Mouse (Mus musculus): ENCODE data around the gene Ak4. TPM values are rescaled to one million over a fixed set of nuclear protein-coding genes. Genes with fewer than 3 reads are reported as not detected.

Gene Ak4
- polyA plus RNA-seq, 2 experiments, result 3.5 to 6.5 TPM

- no peak for DNase-seq (ENCODE audit: low read depth in 3 of 3, low spot score in 3 of 3)
- ATAC-seq (ENCODE audit: insufficient read depth), result no peak
- Histone ChIP-seq H3K27me3 (ENCODE audit: control insufficient read depth, insufficient read depth, low read length) (no peaks in the 10 kb centered on the region), H3K4me3 (ENCODE audit: insufficient read depth in 1 of 2, low read depth in 2 of 2, low read length in 2 of 2) (no peak overlapping the region), H3K36me3 (replicated peaks; ENCODE audit: control insufficient read depth, insufficient read depth, low read depth) (no peaks in the 10 kb centered on the region), H3K9me3 (ENCODE audit: control insufficient read depth, low read length) (no peaks in the 10 kb centered on the region), H3K4me1 (replicated peaks; ENCODE audit: control insufficient read depth in 2 of 2, insufficient read depth in 2 of 2, low read length in 1 of 2) (no peaks in the 10 kb centered on the region), H3K27ac (no peak overlapping the region), H3K9ac (replicated peaks) (no peak overlapping the region), H3K4me2 (ENCODE audit: low read depth) (no peak overlapping the region)
- WGBS (ENCODE audit: insufficient replicate concordance), result 76% methylated on average over 3 of the region's 3 CpGs
- TF ChIP-seq CTCF (IDR thresholded peaks at IDR 0.05; ENCODE audit: low read depth) (peak; percentile 4; the same call in 1 of the 2 replicates), EP300 (IDR thresholded peaks at IDR 0.05; ENCODE audit: low read depth) (no peak)
Observed at GRCm38 (mm10) chr4:101466264-101466663, 47.2 kb downstream of the Ak4 start.

DNA sequence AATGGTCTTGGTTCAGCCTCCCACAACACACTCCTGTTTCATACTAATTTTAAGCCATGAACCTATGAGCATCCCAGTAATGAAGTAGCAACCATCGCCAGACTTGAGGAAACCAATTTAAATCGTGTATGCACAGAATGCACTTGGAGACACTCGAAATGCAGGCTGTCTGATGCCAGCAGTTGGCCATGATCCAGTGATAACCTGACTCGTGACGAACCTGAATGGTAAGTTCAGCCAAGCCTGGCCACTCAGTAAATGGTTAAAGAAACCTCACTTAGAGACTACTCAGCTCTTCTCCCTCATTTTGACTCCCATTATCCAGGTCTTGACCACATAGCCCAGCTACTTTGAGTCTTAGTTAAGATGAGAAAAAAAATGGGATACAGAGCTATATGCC is 50.2 kb downstream of the Ak4 start:
- no peaks in the 10 kb centered on the region for H3K36me3 ChIP-seq (replicated peaks; ENCODE audit: control insufficient read depth, insufficient read depth, low read depth)
- no peak overlapping the region for H3K4me3 ChIP-seq (ENCODE audit: insufficient read depth in 1 of 2, low read depth in 2 of 2, low read length in 2 of 2)
- no peak for ATAC-seq (ENCODE audit: insufficient read depth)
- no peak overlapping the region for H3K4me2 ChIP-seq (ENCODE audit: low read depth)
- 61% methylated on average over 5 of the region's 5 CpGs for WGBS (ENCODE audit: insufficient replicate concordance)
- DNase-seq (ENCODE audit: low read depth in 3 of 3, low spot score in 3 of 3), result no peak
- H3K9ac ChIP-seq (replicated peaks), result no peak overlapping the region
- H3K9me3 ChIP-seq (ENCODE audit: control insufficient read depth, low read length), result no peaks in the 10 kb centered on the region
- H3K4me1 ChIP-seq (replicated peaks; ENCODE audit: control insufficient read depth in 2 of 2, insufficient read depth in 2 of 2, low read length in 1 of 2), result no peaks in the 10 kb centered on the region
- TF ChIP-seq EP300 (IDR thresholded peaks at IDR 0.05; ENCODE audit: low read depth) (no peak), CTCF (IDR thresholded peaks at IDR 0.05; ENCODE audit: low read depth) (no peak)
- H3K27me3 ChIP-seq (ENCODE audit: control insufficient read depth, insufficient read depth, low read length), result no peaks in the 10 kb centered on the region
- H3K27ac ChIP-seq, result no peak overlapping the region

DNA sequence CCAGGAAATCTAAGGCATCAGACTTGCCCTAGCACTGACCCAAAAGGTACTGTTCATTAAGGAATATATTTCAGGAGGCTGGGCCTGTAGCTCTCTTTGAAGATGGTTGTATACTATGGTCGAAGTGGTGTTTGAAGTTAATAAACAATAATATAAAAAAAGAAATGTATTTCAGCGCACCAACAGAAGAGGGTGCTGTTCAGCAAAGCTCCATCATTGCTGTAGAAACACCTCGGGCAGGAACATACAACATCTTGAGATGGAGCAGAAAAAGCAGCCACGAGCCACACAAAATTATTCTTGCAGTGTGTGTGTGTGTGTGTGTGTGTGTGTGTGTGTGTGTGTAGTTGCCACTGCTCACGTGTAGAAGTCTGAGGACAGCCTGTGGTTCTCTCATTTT is 51.5 kb downstream of the Ak4 start:
- ATAC-seq (ENCODE audit: insufficient read depth), result no peak
- H3K36me3 ChIP-seq (replicated peaks; ENCODE audit: control insufficient read depth, insufficient read depth, low read depth), result no peaks in the 10 kb centered on the region
- H3K27ac ChIP-seq, result no peak overlapping the region
- H3K4me2 ChIP-seq (ENCODE audit: low read depth), result no peak overlapping the region
- H3K9ac ChIP-seq (replicated peaks), result no peak overlapping the region
- H3K4me1 ChIP-seq (replicated peaks; ENCODE audit: control insufficient read depth in 2 of 2, insufficient read depth in 2 of 2, low read length in 1 of 2), result no peaks in the 10 kb centered on the region
- no peak for DNase-seq (ENCODE audit: low read depth in 3 of 3, low spot score in 3 of 3)
- H3K4me3 ChIP-seq (ENCODE audit: insufficient read depth in 1 of 2, low read depth in 2 of 2, low read length in 2 of 2), result no peak overlapping the region
- no peaks in the 10 kb centered on the region for H3K27me3 ChIP-seq (ENCODE audit: control insufficient read depth, insufficient read depth, low read length)
- TF ChIP-seq EP300 (IDR thresholded peaks at IDR 0.05; ENCODE audit: low read depth), result no peak
- TF ChIP-seq CTCF (IDR thresholded peaks at IDR 0.05; ENCODE audit: low read depth), result peak; percentile 48
- H3K9me3 ChIP-seq (ENCODE audit: control insufficient read depth, low read length), result no peaks in the 10 kb centered on the region
- 39% methylated on average over 5 of the region's 5 CpGs for WGBS (ENCODE audit: insufficient replicate concordance)

DNA sequence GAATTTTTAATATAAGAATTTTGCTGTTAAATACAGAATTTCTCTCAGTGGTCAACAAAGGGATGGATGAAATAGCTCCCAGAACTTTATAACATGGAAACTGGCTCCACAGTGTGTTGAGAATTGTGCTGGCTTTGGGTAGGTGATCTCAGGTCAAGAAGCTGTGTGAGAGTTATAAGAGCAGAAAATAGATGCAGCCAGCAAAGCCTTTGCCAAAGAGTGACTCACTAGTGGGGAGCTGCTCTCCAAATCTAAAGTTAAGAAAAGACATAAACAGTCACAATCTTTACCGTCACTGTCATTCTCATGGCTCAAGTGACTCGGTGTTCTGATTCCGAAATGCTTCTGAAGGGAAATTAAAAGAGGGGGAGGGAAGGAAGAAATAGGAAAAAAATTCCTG is 53.7 kb downstream of the Ak4 start:
- WGBS (ENCODE audit: insufficient replicate concordance), result 66% methylated on average over 3 of the region's 3 CpGs
- TF ChIP-seq CTCF (IDR thresholded peaks at IDR 0.05; ENCODE audit: low read depth), result no peak
- no peak for TF ChIP-seq EP300 (IDR thresholded peaks at IDR 0.05; ENCODE audit: low read depth)
- Histone ChIP-seq H3K27ac (no peak overlapping the region), H3K4me3 (ENCODE audit: insufficient read depth in 1 of 2, low read depth in 2 of 2, low read length in 2 of 2) (no peak overlapping the region), H3K4me2 (ENCODE audit: low read depth) (no peak overlapping the region), H3K27me3 (ENCODE audit: control insufficient read depth, insufficient read depth, low read length) (no peaks in the 10 kb centered on the region), H3K4me1 (replicated peaks; ENCODE audit: control insufficient read depth in 2 of 2, insufficient read depth in 2 of 2, low read length in 1 of 2) (no peaks in the 10 kb centered on the region), H3K36me3 (replicated peaks; ENCODE audit: control insufficient read depth, insufficient read depth, low read depth) (no peaks in the 10 kb centered on the region), H3K9ac (replicated peaks) (no peak overlapping the region), H3K9me3 (ENCODE audit: control insufficient read depth, low read length) (no peaks in the 10 kb centered on the region)
- ATAC-seq (ENCODE audit: insufficient read depth) (no peak), DNase-seq (ENCODE audit: low read depth in 3 of 3, low spot score in 3 of 3) (no peak)

DNA sequence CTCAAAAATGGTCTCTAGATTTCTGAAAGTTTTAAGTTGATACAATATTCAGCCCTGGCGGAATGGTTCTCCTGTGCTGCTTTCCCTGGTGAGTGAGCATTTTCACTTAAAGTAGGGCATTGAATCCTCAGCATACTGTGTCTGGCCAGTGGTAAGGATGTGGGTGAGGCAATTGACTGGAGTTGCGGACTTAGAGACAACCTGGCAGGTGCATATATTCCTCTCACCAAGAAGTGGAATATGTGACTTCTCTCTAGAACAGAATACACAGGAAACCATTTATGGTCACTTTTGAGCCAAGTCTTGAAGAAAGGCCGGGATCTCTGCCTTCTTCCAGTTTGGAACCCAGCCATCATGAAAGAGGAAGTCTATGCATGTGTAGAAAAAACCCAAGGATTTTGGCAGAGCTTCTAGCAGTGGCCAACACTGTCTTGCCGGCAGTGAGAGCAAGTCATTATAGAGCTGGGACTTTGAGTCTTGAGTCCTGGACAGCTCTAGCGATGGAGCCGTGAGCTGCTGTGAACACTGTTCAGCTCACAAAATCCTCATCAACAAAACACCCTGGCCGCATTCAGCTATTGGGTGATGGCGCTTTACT is 71.3 kb downstream of the Ak4 start:
- H3K4me2 ChIP-seq (ENCODE audit: low read depth), result no peak overlapping the region
- 75% methylated on average over 8 of the region's 8 CpGs for WGBS (ENCODE audit: insufficient replicate concordance)
- no peak for ATAC-seq (ENCODE audit: insufficient read depth)
- H3K4me3 ChIP-seq (ENCODE audit: insufficient read depth in 1 of 2, low read depth in 2 of 2, low read length in 2 of 2), result no peak overlapping the region
- no peak for DNase-seq (ENCODE audit: low read depth in 3 of 3, low spot score in 3 of 3)
- peaks cover 3% of the 10 kb centered on the region; the same call in 1 of the 2 replicates for H3K27me3 ChIP-seq (ENCODE audit: control insufficient read depth, insufficient read depth, low read length)
- no peaks in the 10 kb centered on the region for H3K9me3 ChIP-seq (ENCODE audit: control insufficient read depth, low read length)
- no peaks in the 10 kb centered on the region for H3K36me3 ChIP-seq (replicated peaks; ENCODE audit: control insufficient read depth, insufficient read depth, low read depth)
- no peak for TF ChIP-seq EP300 (IDR thresholded peaks at IDR 0.05; ENCODE audit: low read depth)
- no peak overlapping the region for H3K27ac ChIP-seq
- no peaks in the 10 kb centered on the region for H3K4me1 ChIP-seq (replicated peaks; ENCODE audit: control insufficient read depth in 2 of 2, insufficient read depth in 2 of 2, low read length in 1 of 2)
- H3K9ac ChIP-seq (replicated peaks), result no peak overlapping the region

Data from liver, embryonic 14.5 days (tissue).